Mouse (Mus musculus) forebrain, embryonic 16.5 days (tissue): ENCODE measurements at regions not wholly inside any gene's neighbourhood (a gene's known extent, or its start where the extent isn't known, plus 50 kb on each side); places are given as distances from the start of the nearest gene placed in this dataset.

Experiments used
- ATAC-seq: fragments of 200-750 bp; cut with Nextera tagmentation; 2 replicates; pipeline ENCODE4 v1.8.0; 2017; ENCODE audit warnings: mild to moderate bottlenecking, moderate library complexity
- H3K27ac ChIP-seq: fragments of 300-500 bp; sonication (generic); 2 replicates; pipeline ENCODE4 v1.5.1; 2014; ENCODE audit warnings: low read length, control low read depth
- H3K27me3 ChIP-seq: fragments of 300-500 bp; sonication (generic); replicated peaks from 2 replicates; pipeline ENCODE4 v1.6.1; 2014; ENCODE audit warnings: low read length; ENCODE audit not compliant: control insufficient read depth, insufficient read depth
- H3K36me3 ChIP-seq: fragments of 300-500 bp; sonication (generic); 2 replicates; pipeline ENCODE4 v1.6.1; 2014; ENCODE audit not compliant: control insufficient read depth, insufficient read depth
- H3K4me1 ChIP-seq: fragments of 300-500 bp; sonication (generic); replicated peaks from 2 replicates; pipeline ENCODE4 v1.6.1; 2014; ENCODE audit warnings: low read length; ENCODE audit not compliant: control insufficient read depth, insufficient read depth
- H3K4me2 ChIP-seq: fragments of 300-500 bp; sonication (generic); 2 replicates; pipeline ENCODE4 v1.6.1; 2014; ENCODE audit warnings: mild to moderate bottlenecking, low read length, control low read depth
- H3K4me3 ChIP-seq: fragments of 300-500 bp; sonication (generic); replicated peaks from 2 replicates; pipeline ENCODE4 v1.5.1; 2014; ENCODE audit warnings: mild to moderate bottlenecking, low read length, control low read depth
- H3K9ac ChIP-seq: fragments of 300-500 bp; sonication (generic); replicated peaks from 2 replicates; pipeline ENCODE4 v1.6.1; 2014; ENCODE audit warnings: low read depth, low read length, control low read depth
- H3K9me3 ChIP-seq: fragments of 300-500 bp; sonication (generic); 2 replicates; pipeline ENCODE4 v1.6.1; 2016; ENCODE audit warnings: low read length; ENCODE audit not compliant: control insufficient read depth
- WGBS: fragments of 180-500 bp; shearing (Covaris S2); extraction: QIAGEN DNeasy Blood & Tissue Kit; methylation state at CpG from one replicate; pipeline ENCODE4 v1.1.7; 2014; 5-methylcytosine and 5-hydroxymethylcytosine counted together

- Histone ChIP-seq H3K9me3 (no peaks in the 10 kb centered on the region), H3K4me3 (no peak overlapping the region), H3K4me2 (no peak overlapping the region), H3K36me3 (no peaks in the 10 kb centered on the region), H3K27me3 (no peaks in the 10 kb centered on the region), H3K27ac (no peak overlapping the region), H3K4me1 (0 out of 2 replicates have a peak, but pooled peaks cover 3% of the 10 kb centered on the region), H3K9ac (no peak overlapping the region)
- ATAC-seq, result peak; percentile 73
- 21% methylated on average over 4 of the region's 4 CpGs for WGBS
These were observed 286.7 kb upstream of the Ins1 start for GRCm38 (mm10) chr19:51977236-51977961.

GRCm38 (mm10) chr19:51997161-51997560, 266.9 kb upstream of the Ins1 start:
- Histone ChIP-seq H3K9me3 (no peaks in the 10 kb centered on the region), H3K4me3 (no peak overlapping the region), H3K27me3 (no peaks in the 10 kb centered on the region), H3K9ac (no peak overlapping the region), H3K4me1 (no peaks in the 10 kb centered on the region), H3K4me2 (no peak overlapping the region), H3K36me3 (no peaks in the 10 kb centered on the region), H3K27ac (no peak overlapping the region)
- no peak for ATAC-seq
